Mouse (Mus musculus) liver, embryonic 16.5 days (tissue): ENCODE data around the gene Pgap1. TPM values are rescaled to one million over a fixed set of nuclear protein-coding genes. Genes with fewer than 3 reads are reported as not detected.

Experiments used
- ATAC-seq: fragments of 200-750 bp; cut with Nextera tagmentation; 2 replicates; pipeline ENCODE4 v1.8.0; 2017; ENCODE audit warnings: low read depth, mild to moderate bottlenecking, moderate number of reproducible peaks, moderate library complexity
- H3K27ac ChIP-seq: fragments of 300-500 bp; sonication (generic); 2 replicates; pipeline ENCODE4 v1.5.1; 2014; ENCODE audit warnings: mild to moderate bottlenecking, low read length
- H3K27me3 ChIP-seq: fragments of 300-500 bp; sonication (generic); 2 replicates; pipeline ENCODE4 v1.6.1; 2014; ENCODE audit warnings: low read depth, low read length, mixed read lengths; ENCODE audit not compliant: control insufficient read depth, insufficient read depth
- H3K36me3 ChIP-seq: fragments of 300-500 bp; sonication (generic); 2 replicates; pipeline ENCODE4 v1.6.1; 2014; ENCODE audit warnings: mild to moderate bottlenecking; ENCODE audit not compliant: control insufficient read depth, insufficient read depth
- H3K4me1 ChIP-seq: fragments of 300-500 bp; sonication (generic); 2 replicates; pipeline ENCODE4 v1.6.1; 2014; ENCODE audit warnings: low read depth, low read length, mixed read lengths; ENCODE audit not compliant: control insufficient read depth
- H3K4me2 ChIP-seq: fragments of 300-500 bp; sonication (generic); 2 replicates; pipeline ENCODE4 v1.6.1; 2014; ENCODE audit warnings: low read depth, low read length, mixed read lengths
- H3K4me3 ChIP-seq: fragments of 300-500 bp; sonication (generic); 2 replicates; pipeline ENCODE4 v1.5.1; 2014; ENCODE audit warnings: low read depth, mild to moderate bottlenecking, low read length
- H3K9ac ChIP-seq: fragments of 300-500 bp; sonication (generic); 2 replicates; pipeline ENCODE4 v1.6.1; 2014; ENCODE audit warnings: low read depth, low read length
- H3K9me3 ChIP-seq: fragments of 300-500 bp; sonication (generic); replicated peaks from 2 replicates; pipeline ENCODE4 v1.6.1; 2016; ENCODE audit warnings: low read length; ENCODE audit not compliant: control insufficient read depth
- WGBS: fragments of 180-500 bp; shearing (Covaris S2); extraction: QIAGEN DNeasy Blood & Tissue Kit; methylation state at CpG from one replicate; pipeline ENCODE4 v1.1.7; 2014; ENCODE audit not compliant: insufficient replicate concordance; 5-methylcytosine and 5-hydroxymethylcytosine counted together
- polyA plus RNA-seq: library from polyadenylated mRNA; unstranded; fragments of >200 nt; fragmentation: Nextera tagmentation; extraction: Ambion mirVana; gene quantifications from 2 replicates; pipeline ENCODE4 v1.2.1, GENCODE M21; 2015

The Pgap1 gene
- polyA plus RNA-seq, 1 experiment from 2014 or later = 1.5 TPM

GRCm38 (mm10) chr1:54438340-54439079, 119.0 kb downstream of the Pgap1 start, which contains the start of gene Gtf3c3:
Gtf3c3 (minus strand) TSS chr1:54438971.
- H3K27ac ChIP-seq = no peak within 1 kb of the TSS
- 3% methylated on average over 39 of the region's 39 CpGs for WGBS

More at GRCm38 (mm10) chr1:54438340-54439079, 119.0 kb downstream of the Pgap1 start, which contains the start of gene Gtf3c3:
- H3K4me2 ChIP-seq = peak within 1 kb of the TSS; percentile 58
- H3K4me3 ChIP-seq = peak within 1 kb of the TSS; percentile 79
- H3K9me3 ChIP-seq = no peaks in the 10 kb centered on the region
- ATAC-seq = peak; percentile 98
- H3K36me3 ChIP-seq = no peaks in the 10 kb centered on the region
- no peaks in the 10 kb centered on the region; the same call in 1 of the 2 replicates for H3K4me1 ChIP-seq
- peak within 1 kb of the TSS; percentile 69 for H3K9ac ChIP-seq
- H3K27me3 ChIP-seq = no peaks in the 10 kb centered on the region

Other genes with a start within 250 kb of the Pgap1 start
- 6.5 and 7.0 TPM in 2 replicates for gene Gtf3c3, start 118.7 kb downstream of the Pgap1 start, polyA plus RNA-seq